Mouse (Mus musculus): ENCODE results near the gene Fbxw5. TPM values are rescaled to one million over a fixed set of nuclear protein-coding genes. Genes with fewer than 3 reads are reported as not detected.

The Fbxw5 gene
- total and polyA plus RNA-seq, 3 experiments, result 29.2 to 65.6 TPM; not detected in 1

- H3K9me3 ChIP-seq (replicated peaks; ENCODE audit: insufficient read depth, low read length), result no peaks in the 10 kb centered on the region
- H3K27me3 ChIP-seq (ENCODE audit: control insufficient read depth in 1 of 2, insufficient read depth in 2 of 2, low read length in 2 of 2), result peaks cover 0 to 1% of the 10 kb centered on the region in 2 experiments; a peak in 2 of 4 replicates
- no peak for DNase-seq (ENCODE audit: low read depth, low spot score)
- H3K36me3 ChIP-seq (ENCODE audit: control insufficient read depth in 1 of 2, insufficient read depth in 2 of 2, low read length in 2 of 2), result no peaks in the 10 kb centered on the region
- H3K27ac ChIP-seq (ENCODE audit: control insufficient read depth, low read depth, low read length), result no peak overlapping the region
- H3K79me2 ChIP-seq (ENCODE audit: control insufficient read depth, insufficient read depth, low read length, poor library complexity), result no peaks in the 10 kb centered on the region
- no peak for TF ChIP-seq USF2 (IDR thresholded peaks at IDR 0.05; ENCODE audit: borderline replicate concordance in 1 of 2, insufficient read depth in 1 of 2, low read depth in 1 of 2, low read length in 2 of 2)
- TF ChIP-seq RCOR1 (IDR thresholded peaks at IDR 0.05; ENCODE audit: low read depth, low read length), result no peak
- TF ChIP-seq MAX (IDR thresholded peaks at IDR 0.05; ENCODE audit: low read length), result no peak
- TF ChIP-seq TBP (IDR thresholded peaks at IDR 0.05; ENCODE audit: low read depth, low read length), result no peak
- TF ChIP-seq SIN3A (IDR thresholded peaks at IDR 0.05; ENCODE audit: low read length), result no peak
- H3K4me3 ChIP-seq (ENCODE audit: control insufficient read depth in 1 of 2, insufficient read depth in 1 of 2, low read depth in 2 of 2, low read length in 2 of 2), result no peak overlapping the region
- H3K9ac ChIP-seq (ENCODE audit: control insufficient read depth, low read depth, low read length, poor library complexity, severe bottlenecking), result no peak overlapping the region
- H3K4me1 ChIP-seq (ENCODE audit: control insufficient read depth in 1 of 2, insufficient read depth in 2 of 2, low read length in 2 of 2), result no peaks in the 10 kb centered on the region; a peak in 2 of 4 replicates
These were observed 31.3 kb upstream of the Fbxw5 start for GRCm38 (mm10) chr2:25468962-25469915.

- no peak within 1 kb of the TSS for H3K4me3 ChIP-seq (ENCODE audit: control insufficient read depth in 1 of 2, insufficient read depth in 1 of 2, low read depth in 2 of 2, low read length in 2 of 2)
- no peaks in the 10 kb centered on the region; a peak in 2 of 4 replicates for H3K4me1 ChIP-seq (ENCODE audit: control insufficient read depth in 1 of 2, insufficient read depth in 2 of 2, low read length in 2 of 2)
- H3K27ac ChIP-seq (ENCODE audit: control insufficient read depth, low read depth, low read length), result no peak within 1 kb of the TSS
- H3K79me2 ChIP-seq (ENCODE audit: control insufficient read depth, insufficient read depth, low read length, poor library complexity), result no peaks in the 10 kb centered on the region
- no peak within 1 kb of the TSS for H3K9ac ChIP-seq (ENCODE audit: control insufficient read depth, low read depth, low read length, poor library complexity, severe bottlenecking)
- H3K36me3 ChIP-seq (ENCODE audit: control insufficient read depth in 1 of 2, insufficient read depth in 2 of 2, low read length in 2 of 2), result no peaks in the 10 kb centered on the region
- TF ChIP-seq CTCF (IDR thresholded peaks at IDR 0.05 in 2 of 3, conservative IDR thresholded peaks at IDR 0.05 in 1 of 3; ENCODE audit: control insufficient read depth in 1 of 3, insufficient read depth in 1 of 3, low read depth in 2 of 3, low read length in 3 of 3, poor library complexity in 1 of 3, severe bottlenecking in 1 of 3), result no peak
- TF ChIP-seq CHD2 (IDR thresholded peaks at IDR 0.05; ENCODE audit: low read length), result no peak
- no peak for TF ChIP-seq ETS1 (IDR thresholded peaks at IDR 0.05; ENCODE audit: low read depth, low read length)
- no peak for DNase-seq (ENCODE audit: low read depth, low spot score)
- H3K9me3 ChIP-seq (replicated peaks; ENCODE audit: insufficient read depth, low read length), result no peaks in the 10 kb centered on the region
- peaks cover 0 to 1% of the 10 kb centered on the region in 2 experiments; a peak in 2 of 4 replicates for H3K27me3 ChIP-seq (ENCODE audit: control insufficient read depth in 1 of 2, insufficient read depth in 2 of 2, low read length in 2 of 2)
These were observed 30.6 kb upstream of the Fbxw5 start, which contains the start of gene Ptgds for GRCm38 (mm10) chr2:25469969-25470368. Gene Ptgds (minus strand): TSS chr2:25470046.

- Histone ChIP-seq H3K36me3 (ENCODE audit: control insufficient read depth in 1 of 2, insufficient read depth in 2 of 2, low read length in 2 of 2) (no peaks in the 10 kb centered on the region), H3K79me2 (ENCODE audit: control insufficient read depth, insufficient read depth, low read length, poor library complexity) (no peaks in the 10 kb centered on the region), H3K27ac (ENCODE audit: control insufficient read depth, low read depth, low read length) (no peak overlapping the region), H3K9ac (ENCODE audit: control insufficient read depth, low read depth, low read length, poor library complexity, severe bottlenecking) (no peak overlapping the region), H3K4me1 (ENCODE audit: control insufficient read depth in 1 of 2, insufficient read depth in 2 of 2, low read length in 2 of 2) (no peaks in the 10 kb centered on the region), H3K4me3 (ENCODE audit: control insufficient read depth in 1 of 2, insufficient read depth in 1 of 2, low read depth in 2 of 2, low read length in 2 of 2) (no peak overlapping the region), H3K27me3 (ENCODE audit: control insufficient read depth in 1 of 2, insufficient read depth in 2 of 2, low read length in 2 of 2) (peaks cover 0 to 1% of the 10 kb centered on the region in 2 experiments; a peak in 2 of 4 replicates), H3K9me3 (replicated peaks; ENCODE audit: insufficient read depth, low read length) (no peaks in the 10 kb centered on the region)
- TF ChIP-seq CTCF (IDR thresholded peaks at IDR 0.05 in 2 of 3, conservative IDR thresholded peaks at IDR 0.05 in 1 of 3; ENCODE audit: control insufficient read depth in 1 of 3, insufficient read depth in 1 of 3, low read depth in 2 of 3, low read length in 3 of 3, poor library complexity in 1 of 3, severe bottlenecking in 1 of 3), result no peak
- TF ChIP-seq ZC3H11A (IDR thresholded peaks at IDR 0.05; ENCODE audit: low read depth, low read length), result no peak
- TF ChIP-seq TCF12 (IDR thresholded peaks at IDR 0.05; ENCODE audit: low read depth, low read length), result no peak
- no peak for TF ChIP-seq RCOR1 (IDR thresholded peaks at IDR 0.05; ENCODE audit: low read depth, low read length)
- no peak for TF ChIP-seq GABPA (IDR thresholded peaks at IDR 0.05; ENCODE audit: low read depth, low read length)
- TF ChIP-seq SMC3 (IDR thresholded peaks at IDR 0.05; ENCODE audit: low read depth, low read length), result no peak
- no peak for TF ChIP-seq ZKSCAN1 (IDR thresholded peaks at IDR 0.05; ENCODE audit: low read depth, low read length)
- DNase-seq (ENCODE audit: low read depth, low spot score), result no peak
These were observed 28.0 kb upstream of the Fbxw5 start for GRCm38 (mm10) chr2:25472550-25472949.
